Mouse (Mus musculus) liver, postnatal 0 days (tissue): ENCODE data around the gene Ifit3. TPM values are rescaled to one million over a fixed set of nuclear protein-coding genes. Genes with fewer than 3 reads are reported as not detected.
"Not testable (repeated sequence)": the region's sequence is repeated elsewhere in the genome, so short reads cannot be mapped to it uniquely, and the experiment has no call there.

ENCODE experiments used
- ATAC-seq: fragments of 200-750 bp; cut with Nextera tagmentation; 2 replicates; pipeline ENCODE4 v1.8.0; 2017; ENCODE audit warnings: mild to moderate bottlenecking, moderate library complexity
- DNase-seq: peaks from one replicate; pipeline ENCODE4 v3.0.0-alpha.2; 2016
- H3K27ac ChIP-seq: fragments of 300-500 bp; sonication (generic); 2 replicates; pipeline ENCODE4 v1.5.1; 2014; ENCODE audit warnings: antibody characterized with exemption, moderate library complexity, mild to moderate bottlenecking, low read depth
- H3K27me3 ChIP-seq: fragments of 300-500 bp; sonication (generic); 2 replicates; pipeline ENCODE4 v1.6.1; 2014; ENCODE audit warnings: low read length, control low read depth, mixed read lengths; ENCODE audit not compliant: insufficient read depth
- H3K36me3 ChIP-seq: fragments of 300-500 bp; sonication (generic); replicated peaks from 2 replicates; pipeline ENCODE4 v1.6.1; 2014; ENCODE audit warnings: mild to moderate bottlenecking, control low read depth, low read length, moderate library complexity, mixed read lengths; ENCODE audit not compliant: insufficient read depth
- H3K4me1 ChIP-seq: fragments of 300-500 bp; sonication (generic); 2 replicates; pipeline ENCODE4 v1.6.1; 2014; ENCODE audit warnings: antibody characterized with exemption, mild to moderate bottlenecking, control low read depth; ENCODE audit not compliant: insufficient read depth
- H3K4me2 ChIP-seq: fragments of 300-500 bp; sonication (generic); 2 replicates; pipeline ENCODE4 v1.6.1; 2014; ENCODE audit warnings: low read depth, mild to moderate bottlenecking, low read length, moderate library complexity, mixed read lengths
- H3K4me3 ChIP-seq: fragments of 300-500 bp; sonication (generic); 2 replicates; pipeline ENCODE4 v1.5.1; 2014; ENCODE audit warnings: low read depth, low read length
- H3K9ac ChIP-seq: fragments of 300-500 bp; sonication (generic); replicated peaks from 2 replicates; pipeline ENCODE4 v1.6.1; 2014; ENCODE audit warnings: mild to moderate bottlenecking, moderate library complexity
- H3K9me3 ChIP-seq: fragments of 300-500 bp; sonication (generic); 2 replicates; pipeline ENCODE4 v1.6.1; 2016; ENCODE audit warnings: mild to moderate bottlenecking, control low read depth, low read length, mixed read lengths
- CTCF ChIP-seq: sonication (generic); IDR thresholded peaks from 2 replicates; pipeline ENCODE4 v1.5.1; 2016; ENCODE audit warnings: antibody characterized with exemption, low read depth
- EP300 ChIP-seq: IDR thresholded peaks from 2 replicates; pipeline ENCODE4 v1.6.1; 2016; ENCODE audit warnings: antibody characterized with exemption, low read depth, mild to moderate bottlenecking
- WGBS: fragments of 180-500 bp; shearing (Covaris S2); extraction: QIAGEN DNeasy Blood & Tissue Kit; methylation state at CpG from one replicate; pipeline ENCODE4 v1.1.7; 2014; ENCODE audit not compliant: insufficient replicate concordance; 5-methylcytosine and 5-hydroxymethylcytosine counted together
- polyA plus RNA-seq: library from polyadenylated mRNA; unstranded; fragments of >200 nt; fragmentation: Nextera tagmentation; extraction: Ambion mirVana; gene quantifications from 2 replicates; pipeline ENCODE4 v1.2.1, GENCODE M21; 2015

Ifit3 gene
- polyA plus RNA-seq, 1 experiment from 2014 or later, result 10.1 TPM

DNA sequence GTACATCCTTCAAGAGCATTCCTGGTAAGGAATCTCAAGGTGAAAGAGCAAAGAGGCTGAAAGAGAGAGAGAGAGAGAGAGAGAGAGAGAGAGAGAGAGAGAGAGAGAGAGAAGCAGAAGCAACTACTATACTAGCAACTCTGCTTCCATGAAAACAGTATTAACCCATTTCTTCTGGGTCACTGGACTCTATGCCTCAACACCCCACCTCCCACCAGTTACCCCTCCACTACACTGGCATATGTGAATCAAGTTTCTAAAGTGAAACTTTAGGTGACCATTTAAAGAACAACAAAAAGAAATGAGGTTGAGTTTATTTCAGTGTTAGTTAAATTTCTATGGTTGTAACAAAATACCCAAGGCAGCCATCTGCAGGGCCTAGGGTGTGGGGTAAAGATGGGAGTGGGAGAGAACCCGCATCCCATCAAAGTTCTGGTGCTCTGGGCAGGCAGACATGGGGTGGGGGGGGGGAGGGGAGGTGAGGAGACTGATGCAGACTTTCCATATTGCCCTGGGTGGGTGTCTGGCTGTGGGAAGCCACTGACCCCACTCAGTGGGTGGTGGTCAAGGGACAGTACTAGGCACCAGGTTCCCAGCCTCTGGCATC, 17.1 kb upstream of the Ifit3 start:
- Histone ChIP-seq H3K9ac (no peak overlapping the region), H3K9me3 (no peaks in the 10 kb centered on the region), H3K4me1 (no peaks in the 10 kb centered on the region), H3K4me3 (no peak overlapping the region), H3K27me3 (no peaks in the 10 kb centered on the region), H3K4me2 (no peak overlapping the region), H3K36me3 (no peaks in the 10 kb centered on the region), H3K27ac (no peak overlapping the region)
- 79% methylated on average over 1 of the region's 1 CpGs for WGBS
- ATAC-seq, result no peak
- TF ChIP-seq EP300 (no peak), CTCF (no peak)
- no peak for DNase-seq

DNA sequence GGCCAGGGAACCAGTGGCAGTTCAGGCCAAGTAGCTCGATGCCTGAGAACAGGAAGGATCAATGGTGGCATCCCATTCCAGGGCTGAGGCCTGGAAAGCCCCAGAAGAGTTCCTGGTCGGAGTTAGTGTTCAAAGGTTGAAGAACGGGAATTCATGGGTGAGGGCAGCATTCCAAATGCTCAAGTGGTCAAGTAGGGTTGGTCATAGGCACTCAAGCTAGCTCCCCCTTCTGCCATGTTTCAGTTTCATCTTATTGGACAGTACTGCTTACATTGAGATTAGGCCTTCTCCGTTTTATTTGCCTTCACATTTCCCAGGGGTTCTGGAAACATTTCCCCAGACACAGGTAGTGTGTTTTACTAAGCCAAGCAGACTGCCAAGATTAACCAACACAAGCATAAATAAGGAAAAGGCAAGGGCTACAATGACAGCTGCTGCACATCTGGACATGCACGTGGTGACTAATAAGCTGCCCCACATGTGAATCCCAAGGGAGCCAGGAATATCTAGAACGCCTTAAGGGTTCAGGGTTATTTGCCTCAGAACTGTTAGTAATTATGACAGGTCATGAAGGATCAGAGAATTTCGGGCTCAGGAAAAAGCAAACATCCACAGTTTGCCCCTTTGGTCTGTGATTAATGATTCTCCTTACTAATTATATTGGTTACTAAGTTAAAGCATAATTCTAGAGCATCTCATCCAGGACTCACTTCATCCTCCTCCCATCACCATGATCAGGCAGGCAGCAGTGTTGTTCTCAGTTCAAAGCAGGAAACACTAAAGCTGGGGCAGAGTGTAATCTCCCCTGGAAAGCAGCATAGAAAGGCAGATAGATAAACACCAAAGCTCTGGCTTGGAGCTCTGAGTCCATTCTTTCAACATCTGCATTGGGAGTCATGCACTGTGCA, 14.1 kb upstream of the Ifit3 start:
- no peak for DNase-seq
- Histone ChIP-seq H3K27ac (0 out of 2 replicates have a peak overlapping the region, but pooled peaks have one; percentile 31), H3K9me3 (no peaks in the 10 kb centered on the region), H3K4me2 (no peak overlapping the region), H3K4me1 (no peaks in the 10 kb centered on the region), H3K27me3 (no peaks in the 10 kb centered on the region), H3K4me3 (no peak overlapping the region), H3K36me3 (0 out of 2 replicates have a peak, but pooled peaks cover 4% of the 10 kb centered on the region), H3K9ac (no peak overlapping the region)
- 67% methylated on average over 7 of the region's 7 CpGs for WGBS
- TF ChIP-seq CTCF, result no peak
- no peak for TF ChIP-seq EP300
- no peak for ATAC-seq

DNA sequence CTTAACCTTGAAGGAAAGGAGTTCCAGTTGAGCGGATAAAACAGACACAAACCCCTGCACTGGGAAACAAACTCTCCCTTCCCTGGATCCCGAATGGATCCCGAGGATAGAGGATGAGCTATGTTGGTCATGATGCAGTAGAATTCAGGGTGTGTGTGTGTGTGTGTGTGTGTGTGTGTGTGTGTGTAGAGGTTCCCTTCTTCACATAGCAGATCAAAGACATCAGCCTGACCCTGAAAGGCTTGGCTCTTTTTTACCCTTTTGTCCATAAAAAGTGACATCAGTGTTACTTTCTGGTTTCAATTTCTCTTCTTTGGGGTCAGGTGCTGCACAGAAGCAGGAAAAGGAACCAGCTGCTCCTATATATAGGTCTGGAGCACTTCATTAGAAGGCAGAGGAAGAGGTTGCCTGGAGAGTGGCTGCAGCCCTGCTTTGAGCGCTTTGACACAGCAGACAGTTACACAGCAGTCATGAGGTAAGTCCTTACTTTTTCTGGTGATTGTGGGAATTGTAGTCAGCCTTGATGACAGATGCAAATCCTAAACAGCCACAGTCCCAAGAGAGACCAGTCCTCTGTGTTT, 13.3 kb upstream of the Ifit3 start:
- Histone ChIP-seq H3K4me2 (peak overlapping the region; percentile 13; the same call in 1 of the 2 replicates), H3K4me1 (no peaks in the 10 kb centered on the region), H3K27me3 (no peaks in the 10 kb centered on the region), H3K9ac (no peak overlapping the region), H3K4me3 (no peak overlapping the region), H3K27ac (0 out of 2 replicates have a peak overlapping the region, but pooled peaks have one; percentile 31), H3K36me3 (0 out of 2 replicates have a peak, but pooled peaks cover 4% of the 10 kb centered on the region), H3K9me3 (no peaks in the 10 kb centered on the region)
- no peak for TF ChIP-seq EP300
- TF ChIP-seq CTCF, result no peak
- ATAC-seq (peak; percentile 40; the same call in 1 of the 2 replicates), DNase-seq (no peak)
- 61% methylated on average over 4 of the region's 4 CpGs for WGBS

DNA sequence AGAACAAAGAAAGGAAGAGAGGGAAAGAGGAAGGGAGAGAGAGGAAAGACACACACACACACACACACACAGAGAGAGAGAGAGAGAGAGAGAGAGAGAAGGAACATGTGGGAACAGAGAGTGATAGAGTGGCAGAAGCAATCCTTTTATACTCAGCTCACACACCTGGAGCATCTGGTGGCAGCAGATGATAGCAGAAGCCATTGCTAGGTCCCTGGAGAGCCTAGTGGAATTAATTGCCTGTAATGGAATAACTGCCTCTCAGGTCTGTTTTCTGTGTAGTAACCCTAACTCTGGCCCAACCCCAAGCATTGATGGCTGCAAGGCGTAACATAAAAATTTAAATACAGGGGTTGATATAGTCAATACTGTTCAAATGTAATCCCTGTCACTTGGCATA, 12.3 kb upstream of the Ifit3 start:
- WGBS, result 80% methylated on average over 1 of the region's 1 CpGs
- H3K9me3 ChIP-seq, result no peaks in the 10 kb centered on the region
- H3K4me2 ChIP-seq, result peak overlapping the region; percentile 14; the same call in 1 of the 2 replicates
- H3K9ac ChIP-seq, result no peak overlapping the region
- 0 out of 2 replicates have a peak, but pooled peaks cover 4% of the 10 kb centered on the region for H3K36me3 ChIP-seq
- H3K27me3 ChIP-seq, result no peaks in the 10 kb centered on the region
- H3K4me1 ChIP-seq, result no peaks in the 10 kb centered on the region
- DNase-seq (no peak), ATAC-seq (no peak)
- no peak overlapping the region for H3K27ac ChIP-seq
- no peak for TF ChIP-seq CTCF
- TF ChIP-seq EP300, result no peak
- H3K4me3 ChIP-seq, result peak overlapping the region; percentile 4; the same call in 1 of the 2 replicates

DNA sequence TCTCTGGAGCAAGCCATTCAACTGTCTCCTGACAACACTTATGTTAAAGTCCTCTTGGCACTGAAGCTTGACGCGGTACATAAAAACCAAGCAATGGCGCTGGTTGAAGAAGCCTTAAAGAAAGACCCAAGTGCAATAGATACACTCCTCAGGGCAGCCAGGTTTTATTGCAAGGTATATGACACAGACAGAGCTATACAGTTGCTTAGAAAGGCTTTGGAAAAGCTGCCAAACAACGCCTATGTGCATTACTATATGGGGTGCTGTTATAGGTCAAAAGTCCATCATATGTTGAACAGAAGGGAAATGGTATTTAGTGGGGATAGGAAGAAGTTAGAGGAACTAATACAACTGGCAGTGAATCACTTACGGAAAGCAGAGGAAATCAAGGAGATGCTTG, 9.7 kb upstream of the Ifit3 start:
- no peak for ATAC-seq
- H3K27ac ChIP-seq, result no peak overlapping the region
- no peak overlapping the region for H3K4me2 ChIP-seq
- 85% methylated on average over 5 of the region's 5 CpGs for WGBS
- no peak overlapping the region for H3K4me3 ChIP-seq
- no peaks in the 10 kb centered on the region for H3K27me3 ChIP-seq
- H3K4me1 ChIP-seq, result no peaks in the 10 kb centered on the region
- DNase-seq, result no peak
- no peak for TF ChIP-seq CTCF
- no peak for TF ChIP-seq EP300
- no peaks in the 10 kb centered on the region for H3K9me3 ChIP-seq
- no peak overlapping the region for H3K9ac ChIP-seq
- H3K36me3 ChIP-seq, result 0 out of 2 replicates have a peak, but pooled peaks cover 4% of the 10 kb centered on the region

DNA sequence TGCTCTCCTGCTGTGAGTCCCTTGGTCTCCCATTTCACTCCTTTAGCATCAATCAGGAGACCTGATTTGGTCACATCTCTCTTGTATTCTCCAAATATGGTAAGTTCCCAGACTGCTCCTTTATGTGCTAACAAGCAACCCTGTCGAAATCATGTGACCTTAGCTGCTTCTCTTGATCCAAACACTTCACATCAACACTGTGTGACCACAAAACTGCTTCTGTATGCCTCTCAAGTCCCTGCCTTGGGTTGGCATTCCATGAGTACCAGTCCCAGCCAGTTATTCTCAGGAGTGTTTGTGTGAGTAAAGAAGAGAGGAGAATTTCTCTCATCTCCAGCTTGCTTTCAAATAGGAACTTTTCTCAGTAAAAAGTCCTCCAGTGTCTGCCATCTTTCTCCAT, 6.2 kb upstream of the Ifit3 start:
- WGBS, result 62% methylated on average over 1 of the region's 1 CpGs
- H3K9me3 ChIP-seq, result no peaks in the 10 kb centered on the region
- H3K4me1 ChIP-seq, result no peaks in the 10 kb centered on the region
- H3K36me3 ChIP-seq, result 0 out of 2 replicates have a peak, but pooled peaks cover 4% of the 10 kb centered on the region
- H3K9ac ChIP-seq, result no peak overlapping the region
- no peak for DNase-seq
- H3K27ac ChIP-seq, result no peak overlapping the region
- no peak for TF ChIP-seq CTCF
- no peak for TF ChIP-seq EP300
- H3K4me2 ChIP-seq, result no peak overlapping the region
- no peak overlapping the region for H3K4me3 ChIP-seq
- no peaks in the 10 kb centered on the region for H3K27me3 ChIP-seq
- no peak for ATAC-seq

DNA sequence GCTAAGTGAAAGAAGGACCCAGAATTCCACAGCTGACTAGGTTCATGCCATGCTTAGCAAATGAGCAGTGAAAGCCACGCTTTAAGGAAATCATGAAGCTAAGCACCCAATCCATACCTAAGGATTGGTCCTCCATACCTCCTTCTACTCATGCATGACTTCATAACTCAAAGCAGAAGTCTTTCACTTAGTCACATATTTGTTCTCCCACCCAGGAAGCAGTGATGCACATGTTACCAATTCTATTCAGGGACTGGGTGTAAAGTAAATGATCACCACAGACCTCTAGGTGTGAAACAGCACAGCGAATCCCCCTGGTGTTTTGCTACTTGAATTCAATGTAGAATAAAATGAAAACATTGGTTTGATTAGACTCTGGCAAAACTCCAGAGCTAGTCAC, 635 bp upstream of the Ifit3 start:
- not testable (repeated sequence) for H3K9ac ChIP-seq

DNA sequence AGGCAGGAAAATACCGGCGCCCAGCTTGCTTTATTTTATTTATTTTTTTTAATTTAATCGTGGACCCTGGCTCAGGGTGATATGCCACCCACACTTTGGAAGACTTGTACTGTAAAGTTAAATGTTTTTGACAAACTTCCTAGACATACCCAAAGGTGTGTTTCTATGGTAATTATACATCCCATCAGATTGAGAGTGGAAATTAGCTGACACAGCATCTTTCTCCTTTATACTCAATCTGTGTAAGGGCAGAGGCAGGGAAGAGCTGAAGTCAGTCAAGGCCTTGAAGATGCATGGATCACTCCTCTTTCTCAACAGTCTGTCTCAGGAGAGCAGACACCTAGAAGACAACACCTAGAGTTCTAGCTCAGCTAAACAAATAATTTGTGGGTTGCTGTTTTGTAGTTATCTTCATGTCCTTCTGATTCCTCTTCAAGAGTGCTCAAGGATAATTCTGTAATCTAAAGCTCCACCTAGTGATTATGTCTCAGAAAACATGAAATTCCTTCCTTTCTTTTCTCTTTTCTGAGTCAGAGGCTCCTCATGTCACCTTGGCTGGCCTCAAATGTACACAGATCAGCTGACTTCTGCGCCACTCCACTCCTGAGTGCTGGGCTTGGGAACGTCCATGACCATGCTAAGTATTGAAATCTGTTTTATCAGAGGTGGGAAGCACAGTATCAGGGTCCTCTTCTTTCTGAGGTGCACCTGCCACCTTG, 2.6 kb downstream of the Ifit3 start:
- not testable (repeated sequence) for H3K4me1 ChIP-seq, ATAC-seq, H3K27ac ChIP-seq, H3K4me3 ChIP-seq, H3K27me3 ChIP-seq, H3K9me3 ChIP-seq, H3K9ac ChIP-seq, H3K36me3 ChIP-seq, DNase-seq
- WGBS, result 65% methylated on average over 5 of the region's 5 CpGs
- H3K4me2 ChIP-seq, result peak overlapping the region; percentile 19; the same call in 1 of the 2 replicates

More for the DNA sequence above, 635 bp upstream of the Ifit3 start:
- H3K4me1 ChIP-seq, H3K36me3 ChIP-seq, H3K4me3 ChIP-seq, H3K9me3 ChIP-seq, DNase-seq, H3K27me3 ChIP-seq, H3K4me2 ChIP-seq: not testable (repeated sequence)
- 74% methylated on average over 2 of the region's 2 CpGs for WGBS
- peak; percentile 37 for ATAC-seq
- peak overlapping the region; percentile 23; the same call in 1 of the 2 replicates for H3K27ac ChIP-seq
